Mouse (Mus musculus): ENCODE measurements at regions not wholly inside any gene's neighbourhood (a gene's known extent, or its start where the extent isn't known, plus 50 kb on each side); places are given as distances from the start of the nearest gene placed in this dataset.

DNA sequence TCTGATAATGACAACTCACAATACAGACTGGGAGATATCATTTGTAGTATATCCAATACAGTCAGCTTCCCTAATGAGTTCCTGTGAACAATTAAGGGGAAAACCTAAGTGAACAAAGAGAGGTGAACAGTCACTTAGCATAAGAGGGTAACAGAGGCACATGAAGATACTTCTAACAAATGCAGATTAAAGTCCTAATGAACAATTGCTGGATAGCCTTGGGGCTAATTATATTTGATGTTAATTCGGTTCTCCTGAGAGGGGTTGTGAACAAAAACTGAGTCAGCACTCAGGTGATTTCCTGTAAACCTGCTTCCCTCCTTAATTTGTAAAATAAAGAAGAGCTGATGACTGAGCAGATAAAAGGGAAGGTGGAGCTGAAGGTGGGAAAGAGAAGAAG lies 1672.1 kb downstream of the 4930444P10Rik start:
- no peak for DNase-seq (ENCODE audit: low read depth, low spot score)

DNA sequence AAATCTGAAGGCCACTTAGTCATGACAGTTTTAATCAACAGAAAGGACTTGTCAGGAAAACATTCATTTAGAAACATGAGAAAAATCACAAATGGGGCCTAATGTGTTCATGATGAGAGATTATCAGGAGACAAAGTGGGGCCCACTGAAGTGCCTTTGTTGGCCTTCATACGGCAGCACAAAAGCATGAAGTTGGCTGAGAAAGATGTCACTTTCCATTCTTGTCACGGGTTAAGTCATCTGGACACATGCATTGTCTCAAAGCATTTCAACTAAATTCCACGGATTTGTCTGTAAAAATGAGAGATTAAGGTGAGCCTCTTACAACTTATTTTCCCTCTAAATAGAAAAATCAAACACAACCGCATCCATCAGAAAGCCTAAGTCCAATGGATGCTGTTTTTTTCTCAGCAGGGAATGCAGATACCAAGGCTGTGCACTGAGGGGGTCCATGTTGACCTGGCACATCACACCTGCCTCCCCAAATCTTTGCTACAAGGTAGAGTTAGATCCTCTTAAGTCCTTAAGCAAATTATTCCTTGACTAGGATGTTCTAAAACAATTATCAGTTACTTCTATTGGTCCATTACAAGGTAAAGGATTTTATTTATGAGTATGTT lies 1679.2 kb downstream of the 4930444P10Rik start:
- no peak for DNase-seq (ENCODE audit: low read depth, low spot score)

DNA sequence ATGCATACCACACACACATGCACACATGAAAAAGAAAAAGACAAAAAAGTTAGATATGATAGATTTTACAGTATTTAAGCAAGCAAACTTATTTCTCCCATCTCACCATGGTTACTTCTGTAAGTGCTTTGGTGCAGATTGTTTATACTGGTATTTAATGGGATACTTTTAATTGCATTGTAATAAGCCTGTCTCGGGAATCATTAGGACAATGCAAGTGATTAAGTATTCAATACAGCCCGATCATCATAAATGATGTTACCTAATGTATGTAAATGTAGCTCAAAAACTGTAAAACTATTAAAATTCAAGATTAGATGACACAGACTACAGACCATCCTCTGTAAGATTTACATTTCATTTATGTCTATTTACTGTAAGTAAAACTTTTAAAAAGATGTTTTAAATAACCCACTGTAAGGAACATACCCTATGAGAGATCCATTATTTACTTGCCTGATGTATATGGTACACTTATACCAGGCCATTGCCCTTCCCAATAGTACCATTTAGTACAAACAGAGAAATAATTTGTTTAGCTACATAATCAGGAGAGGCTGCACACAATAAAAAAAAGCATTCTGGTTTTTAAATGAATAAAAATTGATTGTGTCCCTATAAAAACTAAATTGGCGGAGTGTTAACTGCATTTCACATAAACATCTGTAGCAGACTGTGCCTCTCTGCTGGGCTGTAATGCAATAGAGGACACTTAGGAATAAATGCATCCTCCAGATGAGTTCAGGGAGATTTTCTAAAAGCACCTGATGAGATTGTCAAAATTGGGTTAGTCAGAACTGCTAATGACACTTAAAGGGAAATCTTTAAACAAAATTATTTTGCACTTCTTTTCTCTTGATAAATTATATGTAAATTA lies 1722.9 kb downstream of the 4930444P10Rik start:
- no peak for DNase-seq (ENCODE audit: low read depth, low spot score)

DNA sequence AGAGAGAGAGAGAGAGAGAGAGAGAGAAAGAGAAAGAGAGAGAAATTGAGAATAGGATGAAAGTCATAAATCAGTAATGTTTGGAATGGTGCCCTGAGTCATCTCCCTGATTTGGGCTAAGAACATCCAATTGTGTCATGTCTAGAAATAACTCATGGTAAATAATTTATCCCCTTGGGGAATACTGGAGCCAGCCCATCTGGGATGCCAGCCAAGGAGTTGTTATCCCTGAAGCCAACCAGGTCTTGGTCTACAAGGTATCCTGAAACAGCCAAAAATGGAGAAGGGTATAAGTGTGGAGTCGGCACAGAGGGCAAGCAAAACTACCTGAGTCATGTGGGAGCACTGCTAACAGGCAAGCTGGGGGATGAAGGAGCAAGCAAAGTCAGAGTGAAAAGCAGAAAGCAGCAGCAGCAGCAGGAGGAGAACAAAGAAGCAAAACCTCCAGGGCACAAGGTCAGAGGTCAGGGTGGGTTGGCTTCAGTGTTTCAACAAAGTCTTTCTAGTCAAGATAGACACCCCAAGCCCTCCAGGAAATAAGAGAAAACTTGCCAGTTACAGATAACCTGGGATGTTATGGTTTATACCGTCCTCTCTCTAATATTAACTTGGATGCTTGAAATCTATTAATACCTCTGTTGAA lies 1733.0 kb downstream of the 4930444P10Rik start:
- no peak for DNase-seq (ENCODE audit: low read depth, low spot score)
